Mouse (Mus musculus) lung, embryonic 15.5 days (tissue): Measurements from ENCODE around the gene Fth1. TPM values are rescaled to one million over a fixed set of nuclear protein-coding genes. Genes with fewer than 3 reads are reported as not detected.
"Not testable (repeated sequence)": the region's sequence is repeated elsewhere in the genome, so short reads cannot be mapped to it uniquely, and the experiment has no call there.

Experiments
- ATAC-seq: fragments of 200-750 bp; cut with Nextera tagmentation; 2 replicates; pipeline ENCODE4 v1.8.0; 2017; ENCODE audit warnings: moderate number of reproducible peaks, borderline replicate concordance; ENCODE audit not compliant: low FRiP score, low TSS enrichment; ENCODE audit errors: extremely low read depth
- H3K27ac ChIP-seq: fragments of 300-500 bp; sonication (generic); 2 replicates; pipeline ENCODE4 v1.5.1; 2015; ENCODE audit warnings: moderate library complexity, mild to moderate bottlenecking, inconsistent platforms
- H3K27me3 ChIP-seq: fragments of 300-500 bp; sonication (generic); 2 replicates; pipeline ENCODE4 v1.6.1; 2015; ENCODE audit warnings: inconsistent platforms
- H3K36me3 ChIP-seq: fragments of 300-500 bp; sonication (generic); 2 replicates; pipeline ENCODE4 v1.6.1; 2015; ENCODE audit warnings: inconsistent platforms
- H3K4me1 ChIP-seq: fragments of 300-500 bp; sonication (generic); 2 replicates; pipeline ENCODE4 v1.6.1; 2015; ENCODE audit warnings: inconsistent platforms
- H3K4me2 ChIP-seq: fragments of 300-500 bp; sonication (generic); 2 replicates; pipeline ENCODE4 v1.6.1; 2015; ENCODE audit warnings: inconsistent platforms, mild to moderate bottlenecking, moderate library complexity
- H3K4me3 ChIP-seq: fragments of 300-500 bp; sonication (generic); 2 replicates; pipeline ENCODE4 v1.5.1; 2015; ENCODE audit warnings: mild to moderate bottlenecking, inconsistent platforms
- H3K9ac ChIP-seq: fragments of 300-500 bp; sonication (generic); 2 replicates; pipeline ENCODE4 v1.6.1; 2015; ENCODE audit warnings: inconsistent platforms
- H3K9me3 ChIP-seq: fragments of 300-500 bp; sonication (generic); 2 replicates; pipeline ENCODE4 v1.6.1; 2016; ENCODE audit warnings: inconsistent platforms
- WGBS: fragments of 180-500 bp; shearing (Covaris S2); methylation state at CpG from one replicate; pipeline ENCODE4 v1.1.7; 2015; 5-methylcytosine and 5-hydroxymethylcytosine counted together
- polyA plus RNA-seq: library from polyadenylated mRNA; unstranded; fragments of >200 nt; fragmentation: Nextera tagmentation; extraction: Ambion mirVana; gene quantifications from 2 replicates; pipeline ENCODE4 v1.2.1, GENCODE M21; 2015

Fth1 gene
- 1,860 and 1,896 TPM in 2 replicates for polyA plus RNA-seq

- Histone ChIP-seq H3K36me3 (peaks cover 13% of the 10 kb centered on the region), H3K4me2 (no peak within 1 kb of the TSS), H3K4me3 (no peak within 1 kb of the TSS), H3K9ac (no peak within 1 kb of the TSS), H3K9me3 (no peaks in the 10 kb centered on the region), H3K27ac (no peak within 1 kb of the TSS), H3K27me3 (no peaks in the 10 kb centered on the region), H3K4me1 (peaks cover 30% of the 10 kb centered on the region)
- ATAC-seq: no peak
- WGBS: 88% methylated on average over 4 of the region's 4 CpGs
These were observed at the start of gene Fth1 for GRCm38 (mm10) chr19:9980258-9980657. TSS of gene Fth1 (plus strand) at chr19:9980598.

- WGBS: 48% methylated on average over 2 of the region's 2 CpGs
- not testable (repeated sequence) for H3K4me2 ChIP-seq, ATAC-seq, H3K27ac ChIP-seq, H3K9ac ChIP-seq, H3K9me3 ChIP-seq, H3K4me1 ChIP-seq, H3K4me3 ChIP-seq, H3K36me3 ChIP-seq, H3K27me3 ChIP-seq
These were observed 49.2 kb upstream of the Fth1 start for GRCm38 (mm10) chr19:9931167-9931607.

GRCm38 (mm10) chr19:9933908-9934307, 46.5 kb upstream of the Fth1 start:
- Histone ChIP-seq H3K36me3 (no peaks in the 10 kb centered on the region), H3K4me1 (peaks cover 7% of the 10 kb centered on the region), H3K27me3 (no peaks in the 10 kb centered on the region), H3K4me3 (no peak overlapping the region), H3K9me3 (no peaks in the 10 kb centered on the region), H3K27ac (no peak overlapping the region), H3K4me2 (no peak overlapping the region), H3K9ac (no peak overlapping the region)
- 37% methylated on average over 2 of the region's 2 CpGs for WGBS
- ATAC-seq: no peak

GRCm38 (mm10) chr19:9936579-9936978, 43.8 kb upstream of the Fth1 start:
- H3K9ac ChIP-seq: no peak overlapping the region
- WGBS: 64% methylated on average over 5 of the region's 5 CpGs
- ATAC-seq: no peak
- H3K36me3 ChIP-seq: no peaks in the 10 kb centered on the region
- no peaks in the 10 kb centered on the region for H3K9me3 ChIP-seq
- H3K27me3 ChIP-seq: no peaks in the 10 kb centered on the region
- no peak overlapping the region for H3K4me3 ChIP-seq
- no peak overlapping the region for H3K27ac ChIP-seq
- H3K4me1 ChIP-seq: peaks cover 14% of the 10 kb centered on the region
- H3K4me2 ChIP-seq: no peak overlapping the region

GRCm38 (mm10) chr19:9937428-9937827, 43.0 kb upstream of the Fth1 start:
- Histone ChIP-seq H3K36me3 (no peaks in the 10 kb centered on the region), H3K4me2 (no peak overlapping the region), H3K4me3 (no peak overlapping the region), H3K4me1 (peaks cover 18% of the 10 kb centered on the region), H3K9ac (no peak overlapping the region), H3K9me3 (no peaks in the 10 kb centered on the region), H3K27ac (no peak overlapping the region), H3K27me3 (no peaks in the 10 kb centered on the region)
- no peak for ATAC-seq
- 43% methylated on average over 5 of the region's 5 CpGs for WGBS

GRCm38 (mm10) chr19:9938156-9938823, 42.1 kb upstream of the Fth1 start:
- WGBS: 53% methylated on average over 6 of the region's 6 CpGs
- Histone ChIP-seq H3K4me2 (no peak overlapping the region), H3K4me3 (no peak overlapping the region), H3K4me1 (peaks cover 26% of the 10 kb centered on the region), H3K9me3 (no peaks in the 10 kb centered on the region), H3K27ac (peak overlapping the region; percentile 10; the same call in 1 of the 2 replicates), H3K36me3 (no peaks in the 10 kb centered on the region), H3K9ac (no peak overlapping the region), H3K27me3 (no peaks in the 10 kb centered on the region)
- no peak for ATAC-seq

- H3K36me3 ChIP-seq: no peaks in the 10 kb centered on the region
- H3K27me3 ChIP-seq: no peaks in the 10 kb centered on the region
- no peak overlapping the region for H3K4me3 ChIP-seq
- peaks cover 28% of the 10 kb centered on the region for H3K4me1 ChIP-seq
- H3K9ac ChIP-seq: no peak overlapping the region
- H3K9me3 ChIP-seq: no peaks in the 10 kb centered on the region
- no peak overlapping the region for H3K4me2 ChIP-seq
- 61% methylated on average over 13 of the region's 13 CpGs for WGBS
- ATAC-seq: no peak
- H3K27ac ChIP-seq: no peak overlapping the region; the same call in 1 of the 2 replicates
These were observed 41.5 kb upstream of the Fth1 start for GRCm38 (mm10) chr19:9938824-9939303.

GRCm38 (mm10) chr19:9939841-9940240, 40.6 kb upstream of the Fth1 start:
- H3K27ac ChIP-seq: no peak overlapping the region
- H3K4me3 ChIP-seq: no peak overlapping the region
- WGBS: 55% methylated on average over 7 of the region's 7 CpGs
- no peak for ATAC-seq
- no peaks in the 10 kb centered on the region for H3K27me3 ChIP-seq
- H3K9ac ChIP-seq: no peak overlapping the region
- H3K4me2 ChIP-seq: no peak overlapping the region
- no peaks in the 10 kb centered on the region for H3K9me3 ChIP-seq
- peaks cover 28% of the 10 kb centered on the region for H3K4me1 ChIP-seq
- no peaks in the 10 kb centered on the region for H3K36me3 ChIP-seq

- Histone ChIP-seq H3K27ac (no peak overlapping the region), H3K9ac (no peak overlapping the region), H3K4me1 (peaks cover 28% of the 10 kb centered on the region), H3K4me2 (no peak overlapping the region), H3K27me3 (no peaks in the 10 kb centered on the region), H3K36me3 (no peaks in the 10 kb centered on the region), H3K9me3 (no peaks in the 10 kb centered on the region), H3K4me3 (no peak overlapping the region)
- 48% methylated on average over 4 of the region's 4 CpGs for WGBS
- no peak for ATAC-seq
These were observed 39.5 kb upstream of the Fth1 start for GRCm38 (mm10) chr19:9940903-9941302.

GRCm38 (mm10) chr19:9941809-9942208, 38.6 kb upstream of the Fth1 start:
- Histone ChIP-seq H3K36me3 (no peaks in the 10 kb centered on the region), H3K4me3 (no peak overlapping the region), H3K9ac (no peak overlapping the region), H3K9me3 (no peaks in the 10 kb centered on the region), H3K27me3 (no peaks in the 10 kb centered on the region), H3K27ac (no peak overlapping the region), H3K4me1 (peaks cover 28% of the 10 kb centered on the region), H3K4me2 (no peak overlapping the region)
- WGBS: 12% methylated on average over 1 of the region's 1 CpGs
- ATAC-seq: no peak

- H3K27ac ChIP-seq: peak overlapping the region; percentile 42
- H3K9me3 ChIP-seq: no peaks in the 10 kb centered on the region
- no peak overlapping the region for H3K4me3 ChIP-seq
- H3K4me2 ChIP-seq: no peak overlapping the region
- no peak overlapping the region for H3K9ac ChIP-seq
- ATAC-seq: peak; percentile 41; the same call in 1 of the 2 replicates
- 35% methylated on average over 10 of the region's 10 CpGs for WGBS
- H3K27me3 ChIP-seq: no peaks in the 10 kb centered on the region
- H3K36me3 ChIP-seq: no peaks in the 10 kb centered on the region
- peaks cover 22% of the 10 kb centered on the region for H3K4me1 ChIP-seq
These were observed 37.6 kb upstream of the Fth1 start for GRCm38 (mm10) chr19:9942539-9943533.
